ENCODE assay signal across 27 mouse cellular contexts in genomic region chr4:100787201-100787600, GRCm38 (mm10). TPM values are rescaled to one million over a fixed set of nuclear protein-coding genes. Genes with fewer than 3 reads are reported as not detected.
DNase-seq lines count a peak whose midpoint lies in the region; ATAC-seq and TF ChIP-seq lines count a peak whose summit lies in the region.
"Had no signal": no experiment of that assay in that cellular context is flagged by ENCODE, and none has a peak within 500 bp of the region (broad histone marks: within the 10 kb centered on the region; RNA-seq: fewer than 3 reads in every experiment).

No protein-coding gene starts in this region.

- 82% methylated on average over 3 of the region's 3 CpGs for WGBS in hindbrain, embryonic 12.5 days
- WGBS in hindbrain, embryonic 14.5 days, result 62% methylated on average over 3 of the region's 3 CpGs
- WGBS in forebrain, embryonic 16.5 days, result 50% methylated on average over 3 of the region's 3 CpGs
- WGBS in midbrain, embryonic 16.5 days, result 36% methylated on average over 3 of the region's 3 CpGs
- WGBS in stomach, postnatal 0 days, result 83% methylated on average over 3 of the region's 3 CpGs

- H3K4me3 ChIP-seq in hindbrain, embryonic 12.5 days, result no peak overlapping the region
- H3K4me3 ChIP-seq in hindbrain, embryonic 14.5 days (replicated peaks; ENCODE audit: low read length), result no peak overlapping the region
- no peak overlapping the region for H3K4me3 ChIP-seq in forebrain, embryonic 16.5 days (replicated peaks; ENCODE audit: low read length)
- no peak overlapping the region for H3K4me3 ChIP-seq in midbrain, embryonic 16.5 days (ENCODE audit: low read depth, low read length)
- H3K4me3 ChIP-seq in stomach, postnatal 0 days (ENCODE audit: low read depth, low read length), result no peak overlapping the region
- H3K4me3 ChIP-seq: embryonic facial prominence, embryonic 13.5 days; hindbrain, embryonic 13.5 days; intestine, embryonic 15.5 days had no signal

- 0 out of 2 replicates have a peak overlapping the region, but pooled peaks have one; percentile 25 for H3K27ac ChIP-seq in hindbrain, embryonic 12.5 days
- H3K27ac ChIP-seq in hindbrain, embryonic 14.5 days, result no peak overlapping the region
- no peak overlapping the region for H3K27ac ChIP-seq in forebrain, embryonic 16.5 days (ENCODE audit: low read length)
- 0 out of 2 replicates have a peak overlapping the region, but pooled peaks have one; percentile 15 for H3K27ac ChIP-seq in midbrain, embryonic 16.5 days (ENCODE audit: low read length)
- no peak overlapping the region for H3K27ac ChIP-seq in stomach, postnatal 0 days (replicated peaks)
- H3K27ac ChIP-seq: embryonic facial prominence, embryonic 13.5 days; hindbrain, embryonic 13.5 days; intestine, embryonic 15.5 days; liver, embryonic 14.5 days; macrophage had no signal

- H3K9me3 ChIP-seq in hindbrain, embryonic 12.5 days (replicated peaks), result no peaks in the 10 kb centered on the region
- H3K9me3 ChIP-seq in hindbrain, embryonic 14.5 days (ENCODE audit: control insufficient read depth, low read length), result no peaks in the 10 kb centered on the region
- no peaks in the 10 kb centered on the region for H3K9me3 ChIP-seq in forebrain, embryonic 16.5 days (ENCODE audit: control insufficient read depth, low read length)
- no peaks in the 10 kb centered on the region for H3K9me3 ChIP-seq in midbrain, embryonic 16.5 days (replicated peaks; ENCODE audit: control insufficient read depth, low read length, poor library complexity, severe bottlenecking)
- no peaks in the 10 kb centered on the region for H3K9me3 ChIP-seq in stomach, postnatal 0 days (ENCODE audit: control insufficient read depth, low read length)
- H3K9me3 ChIP-seq: embryonic facial prominence, embryonic 13.5 days; hindbrain, embryonic 13.5 days; intestine, embryonic 15.5 days had no signal

- no peak overlapping the region for H3K9ac ChIP-seq in hindbrain, embryonic 12.5 days
- no peak overlapping the region for H3K9ac ChIP-seq in hindbrain, embryonic 14.5 days
- no peak overlapping the region for H3K9ac ChIP-seq in forebrain, embryonic 16.5 days (replicated peaks; ENCODE audit: low read depth, low read length)
- no peak overlapping the region for H3K9ac ChIP-seq in midbrain, embryonic 16.5 days (ENCODE audit: low read depth, low read length)
- no peak overlapping the region for H3K9ac ChIP-seq in stomach, postnatal 0 days (ENCODE audit: low read length)
- H3K9ac ChIP-seq: embryonic facial prominence, embryonic 13.5 days; hindbrain, embryonic 13.5 days; intestine, embryonic 15.5 days; liver, embryonic 14.5 days had no signal

- no peaks in the 10 kb centered on the region for H3K36me3 ChIP-seq in hindbrain, embryonic 12.5 days
- H3K36me3 ChIP-seq in hindbrain, embryonic 14.5 days (replicated peaks; ENCODE audit: control insufficient read depth, insufficient read depth), result no peaks in the 10 kb centered on the region
- no peaks in the 10 kb centered on the region for H3K36me3 ChIP-seq in forebrain, embryonic 16.5 days (ENCODE audit: control insufficient read depth, insufficient read depth)
- no peaks in the 10 kb centered on the region for H3K36me3 ChIP-seq in midbrain, embryonic 16.5 days (ENCODE audit: control insufficient read depth, insufficient read depth, low read length)
- H3K36me3 ChIP-seq in stomach, postnatal 0 days (ENCODE audit: control insufficient read depth, insufficient read depth, low read length), result no peaks in the 10 kb centered on the region
- H3K36me3 ChIP-seq: hindbrain, embryonic 13.5 days; intestine, embryonic 15.5 days had no signal

- TF ChIP-seq CTCF in brain, embryonic 14.5 days (IDR thresholded peaks at IDR 0.05; ENCODE audit: borderline replicate concordance, extremely low read depth, insufficient read depth, insufficient read length), result no peak
- no peak for TF ChIP-seq CTCF in stomach, postnatal 0 days (IDR thresholded peaks at IDR 0.05; ENCODE audit: low read depth)

- no peak for TF ChIP-seq POLR2A in brain, embryonic 14.5 days (IDR thresholded peaks at IDR 0.05; ENCODE audit: borderline replicate concordance, extremely low read depth, insufficient read depth, insufficient read length, poor library complexity, severe bottlenecking)

- TF ChIP-seq EP300 in stomach, postnatal 0 days (optimal IDR thresholded peaks at IDR 0.05), result no peak

- no peak for DNase-seq in hindbrain, embryonic 14.5 days (ENCODE audit: low spot score)
- DNase-seq in brain, embryonic 14.5 days (ENCODE audit: low read depth), result peak; percentile 87
- no peak for DNase-seq in layer of hippocampus, postnatal 14 days (ENCODE audit: low spot score in 2 of 2)
- no peak for DNase-seq in stomach, postnatal 0 days (ENCODE audit: low spot score)
- DNase-seq: adrenal gland, postnatal 25 days; cerebellum, adult 18-20 months; cerebellum, postnatal 10 days; gastrocnemius, postnatal 10 days; heart, postnatal 14 days; kidney, adult 8-10 months; kidney, postnatal 10 days; liver; lung, adult 2 months; lung, postnatal 10 days; right cerebral cortex, postnatal 4 days; thymus, adult 2 months; thymus, postnatal 4 days had no signal

- H3K4me1 ChIP-seq in hindbrain, embryonic 12.5 days, result peaks cover 9% of the 10 kb centered on the region
- 0 out of 2 replicates have a peak, but pooled peaks cover 3% of the 10 kb centered on the region for H3K4me1 ChIP-seq in hindbrain, embryonic 14.5 days (replicated peaks; ENCODE audit: control insufficient read depth, insufficient read depth, low read length)
- H3K4me1 ChIP-seq in forebrain, embryonic 16.5 days (replicated peaks; ENCODE audit: control insufficient read depth, insufficient read depth, low read length), result no peaks in the 10 kb centered on the region; the same call in 1 of the 2 replicates
- H3K4me1 ChIP-seq in midbrain, embryonic 16.5 days (ENCODE audit: control insufficient read depth, insufficient read depth, low read length), result peaks cover 19% of the 10 kb centered on the region
- H3K4me1 ChIP-seq in stomach, postnatal 0 days (replicated peaks; ENCODE audit: control insufficient read depth, insufficient read depth), result no peaks in the 10 kb centered on the region; the same call in 1 of the 2 replicates

- no peaks in the 10 kb centered on the region for H3K27me3 ChIP-seq in hindbrain, embryonic 12.5 days
- no peaks in the 10 kb centered on the region for H3K27me3 ChIP-seq in hindbrain, embryonic 14.5 days (ENCODE audit: control insufficient read depth, insufficient read depth, low read length)
- no peaks in the 10 kb centered on the region for H3K27me3 ChIP-seq in forebrain, embryonic 16.5 days (replicated peaks; ENCODE audit: control insufficient read depth, insufficient read depth, low read length)
- H3K27me3 ChIP-seq in midbrain, embryonic 16.5 days (ENCODE audit: control insufficient read depth, insufficient read depth, low read depth, low read length), result no peaks in the 10 kb centered on the region
- H3K27me3 ChIP-seq in stomach, postnatal 0 days (ENCODE audit: control insufficient read depth, insufficient read depth, low read length), result no peaks in the 10 kb centered on the region
- H3K27me3 ChIP-seq: embryonic facial prominence, embryonic 13.5 days; hindbrain, embryonic 13.5 days; intestine, embryonic 15.5 days had no signal

- no peak overlapping the region for H3K4me2 ChIP-seq in hindbrain, embryonic 12.5 days (replicated peaks)
- H3K4me2 ChIP-seq in hindbrain, embryonic 14.5 days (replicated peaks), result no peak overlapping the region
- H3K4me2 ChIP-seq in forebrain, embryonic 16.5 days (ENCODE audit: low read length), result no peak overlapping the region
- no peak overlapping the region for H3K4me2 ChIP-seq in midbrain, embryonic 16.5 days (ENCODE audit: low read length)
- no peak overlapping the region for H3K4me2 ChIP-seq in stomach, postnatal 0 days (replicated peaks; ENCODE audit: low read depth)
- H3K4me2 ChIP-seq: embryonic facial prominence, embryonic 13.5 days; hindbrain, embryonic 13.5 days; intestine, embryonic 15.5 days had no signal

- ATAC-seq in hindbrain, embryonic 12.5 days (ENCODE audit: low FRiP score), result no peak
- ATAC-seq in hindbrain, embryonic 14.5 days (ENCODE audit: low FRiP score), result no peak
- ATAC-seq in forebrain, embryonic 16.5 days, result peak; percentile 63; the same call in 1 of the 2 replicates
- peak; percentile 90 for ATAC-seq in midbrain, embryonic 16.5 days
- no peak for ATAC-seq in stomach, postnatal 0 days (ENCODE audit: low FRiP score, low TSS enrichment)
- ATAC-seq: CD4-positive, CD25-positive, alpha-beta regulatory T cell, adult 4 months; intestine, embryonic 15.5 days had no signal

RNA-seq across cellular contexts. Expression of gene Cachd1, which starts 10.7 kb away (rescaled TPM):
- polyA plus RNA-seq in hindbrain, embryonic 12.5 days (2016; fragmentation: Nextera tagmentation; extraction: Ambion mirVana), result 34.7 and 35.5 TPM in 2 replicates
- polyA plus RNA-seq in hindbrain, embryonic 14.5 days (2014; fragmentation: Nextera tagmentation; extraction: Ambion mirVana), result 21.6 and 28.5 TPM in 2 replicates
- polyA plus RNA-seq in brain, embryonic 14.5 days (2012; rRNA removed), result 111 and 150 TPM in 2 replicates
- polyA plus RNA-seq in forebrain, embryonic 16.5 days (2015; fragmentation: Nextera tagmentation; extraction: Ambion mirVana), result 15.2 and 17.7 TPM in 2 replicates
- polyA plus RNA-seq in midbrain, embryonic 16.5 days (2015; fragmentation: Nextera tagmentation; extraction: Ambion mirVana), result 30.8 and 31.1 TPM in 2 replicates
- total RNA-seq in layer of hippocampus, postnatal 14 days (2021), result 10 to 100 TPM; 39.3 to 54.8 TPM
- polyA plus RNA-seq in stomach, postnatal 0 days (2015; fragmentation: Nextera tagmentation; extraction: Ambion mirVana), result 6.4 and 7.0 TPM in 2 replicates
- total RNA-seq: neutrophil, adult 5-6 weeks had no signal
- polyA plus RNA-seq: CD4-positive, CD25-positive, alpha-beta regulatory T cell, adult 4 months; macrophage had no signal

Comparison
In these comparisons a context has a peak if more than half of its experiments do, and no peak if none do; other contexts are left out.
1. H3K27ac ChIP-seq: peak in hindbrain, embryonic 12.5 days (single experiment) and midbrain, embryonic 16.5 days (single experiment); none in hindbrain, embryonic 14.5 days (single experiment), forebrain, embryonic 16.5 days (single experiment) and stomach, postnatal 0 days (single experiment).
2. ATAC-seq: peak in forebrain, embryonic 16.5 days (single experiment) and midbrain, embryonic 16.5 days (single experiment); none in hindbrain, embryonic 12.5 days (single experiment), hindbrain, embryonic 14.5 days (single experiment) and stomach, postnatal 0 days (single experiment).